Mouse (Mus musculus) kidney, embryonic 14.5 days (tissue): ENCODE results near the gene Rabep1. TPM values are rescaled to one million over a fixed set of nuclear protein-coding genes. Genes with fewer than 3 reads are reported as not detected.

Experiments used
- ATAC-seq: fragments of 200-750 bp; cut with Nextera tagmentation; 2 replicates; pipeline ENCODE4 v1.8.0; 2017; ENCODE audit warnings: moderate number of reproducible peaks, mild to moderate bottlenecking, moderate TSS enrichment, moderate library complexity; ENCODE audit not compliant: low FRiP score, low TSS enrichment
- H3K27ac ChIP-seq: fragments of 300-500 bp; sonication (generic); 2 replicates; pipeline ENCODE4 v1.5.1; 2014; ENCODE audit warnings: low read depth, mild to moderate bottlenecking, low read length, moderate library complexity, mixed read lengths
- H3K27me3 ChIP-seq: fragments of 300-500 bp; sonication (generic); 2 replicates; pipeline ENCODE4 v1.6.1; 2014; ENCODE audit warnings: mild to moderate bottlenecking, low read length; ENCODE audit not compliant: control insufficient read depth, insufficient read depth
- H3K36me3 ChIP-seq: fragments of 300-500 bp; sonication (generic); 2 replicates; pipeline ENCODE4 v1.6.1; 2014; ENCODE audit warnings: low read length, mixed read lengths; ENCODE audit not compliant: control insufficient read depth, insufficient read depth
- H3K4me1 ChIP-seq: fragments of 300-500 bp; sonication (generic); 2 replicates; pipeline ENCODE4 v1.6.1; 2014; ENCODE audit warnings: low read length, mixed read lengths; ENCODE audit not compliant: control insufficient read depth, insufficient read depth
- H3K4me2 ChIP-seq: fragments of 300-500 bp; sonication (generic); replicated peaks from 2 replicates; pipeline ENCODE4 v1.6.1; 2014; ENCODE audit warnings: low read depth, mild to moderate bottlenecking, low read length
- H3K4me3 ChIP-seq: fragments of 300-500 bp; sonication (generic); 2 replicates; pipeline ENCODE4 v1.5.1; 2014; ENCODE audit warnings: mild to moderate bottlenecking, low read length
- H3K9ac ChIP-seq: fragments of 300-500 bp; sonication (generic); 2 replicates; pipeline ENCODE4 v1.6.1; 2014; ENCODE audit warnings: low read depth, mild to moderate bottlenecking, low read length, moderate library complexity
- H3K9me3 ChIP-seq: fragments of 300-500 bp; sonication (generic); 2 replicates; pipeline ENCODE4 v1.6.1; 2016; ENCODE audit warnings: low read length; ENCODE audit not compliant: control insufficient read depth
- WGBS: fragments of 180-500 bp; shearing (Covaris S2); extraction: QIAGEN DNeasy Blood & Tissue Kit; methylation state at CpG from one replicate; pipeline ENCODE4 v1.1.7; 2014; 5-methylcytosine and 5-hydroxymethylcytosine counted together
- polyA plus RNA-seq: library from polyadenylated mRNA; unstranded; fragments of >200 nt; fragmentation: Nextera tagmentation; extraction: Ambion mirVana; gene quantifications from 2 replicates; pipeline ENCODE4 v1.2.1, GENCODE M21; 2014

Rabep1 gene
- polyA plus RNA-seq, 1 experiment from 2014 or later, result 36.9 TPM

DNA sequence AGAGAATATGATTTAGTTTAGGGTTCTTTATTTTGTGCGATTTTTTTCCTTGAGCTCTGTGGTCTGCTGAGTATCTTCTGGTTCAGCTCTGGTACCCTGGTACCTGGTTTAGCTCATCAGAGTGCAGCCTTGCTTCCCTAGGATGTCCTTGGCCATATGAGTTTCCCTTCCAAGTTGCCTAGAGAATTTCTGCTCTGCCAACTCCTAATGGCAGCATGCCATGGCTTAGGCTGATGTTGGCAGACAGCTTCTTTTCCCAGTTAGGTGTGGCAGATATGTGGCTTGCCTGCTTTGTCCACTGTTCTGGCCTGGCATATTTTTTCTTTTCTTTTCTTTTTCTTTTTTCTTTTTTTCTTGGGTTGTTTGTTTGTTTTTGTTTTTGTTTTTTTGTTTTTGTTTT is 25.8 kb downstream of the Rabep1 start:
- no peak overlapping the region for H3K9ac ChIP-seq
- H3K27me3 ChIP-seq, result no peaks in the 10 kb centered on the region
- H3K9me3 ChIP-seq, result no peaks in the 10 kb centered on the region
- no peak overlapping the region for H3K4me2 ChIP-seq
- H3K4me3 ChIP-seq, result no peak overlapping the region
- H3K27ac ChIP-seq, result no peak overlapping the region
- H3K36me3 ChIP-seq, result no peaks in the 10 kb centered on the region
- no peak for ATAC-seq
- WGBS, result 93% methylated on average over 1 of the region's 1 CpGs
- H3K4me1 ChIP-seq, result no peaks in the 10 kb centered on the region

DNA sequence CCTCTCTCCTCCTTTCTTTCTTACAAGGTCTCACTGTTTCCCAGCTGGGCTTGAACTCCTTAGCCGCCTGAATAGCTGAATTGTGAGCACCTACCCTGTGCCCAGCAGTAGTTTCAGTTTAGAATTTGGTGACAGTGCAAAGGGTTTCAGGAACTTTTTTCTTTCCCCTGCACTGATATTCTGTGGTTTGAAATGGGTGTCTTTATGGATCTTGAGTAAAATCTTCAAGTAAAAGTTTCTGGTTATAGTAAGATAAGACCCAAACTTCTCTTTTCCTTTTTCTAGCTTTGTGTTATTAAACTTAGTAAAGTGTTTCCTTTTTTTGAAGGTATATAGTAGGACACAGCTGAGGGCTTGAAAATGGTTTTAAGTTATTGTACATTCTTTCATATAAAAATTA is 26.5 kb downstream of the Rabep1 start:
- H3K27ac ChIP-seq, result no peak overlapping the region
- no peaks in the 10 kb centered on the region for H3K27me3 ChIP-seq
- 86% methylated on average over 1 of the region's 1 CpGs for WGBS
- no peaks in the 10 kb centered on the region for H3K9me3 ChIP-seq
- H3K36me3 ChIP-seq, result no peaks in the 10 kb centered on the region
- H3K9ac ChIP-seq, result no peak overlapping the region
- no peak for ATAC-seq
- H3K4me3 ChIP-seq, result no peak overlapping the region
- H3K4me2 ChIP-seq, result no peak overlapping the region
- no peaks in the 10 kb centered on the region for H3K4me1 ChIP-seq

- Histone ChIP-seq H3K36me3 (no peaks in the 10 kb centered on the region; the same call in 1 of the 2 replicates), H3K9me3 (no peaks in the 10 kb centered on the region), H3K27me3 (no peaks in the 10 kb centered on the region), H3K4me3 (no peak overlapping the region), H3K4me1 (no peaks in the 10 kb centered on the region), H3K9ac (no peak overlapping the region), H3K4me2 (no peak overlapping the region), H3K27ac (no peak overlapping the region; the same call in 1 of the 2 replicates)
- WGBS, result 76% methylated on average over 3 of the region's 3 CpGs
- ATAC-seq, result no peak
Observed at GRCm38 (mm10) chr11:70871766-70872330, 27.3 kb downstream of the Rabep1 start.

DNA sequence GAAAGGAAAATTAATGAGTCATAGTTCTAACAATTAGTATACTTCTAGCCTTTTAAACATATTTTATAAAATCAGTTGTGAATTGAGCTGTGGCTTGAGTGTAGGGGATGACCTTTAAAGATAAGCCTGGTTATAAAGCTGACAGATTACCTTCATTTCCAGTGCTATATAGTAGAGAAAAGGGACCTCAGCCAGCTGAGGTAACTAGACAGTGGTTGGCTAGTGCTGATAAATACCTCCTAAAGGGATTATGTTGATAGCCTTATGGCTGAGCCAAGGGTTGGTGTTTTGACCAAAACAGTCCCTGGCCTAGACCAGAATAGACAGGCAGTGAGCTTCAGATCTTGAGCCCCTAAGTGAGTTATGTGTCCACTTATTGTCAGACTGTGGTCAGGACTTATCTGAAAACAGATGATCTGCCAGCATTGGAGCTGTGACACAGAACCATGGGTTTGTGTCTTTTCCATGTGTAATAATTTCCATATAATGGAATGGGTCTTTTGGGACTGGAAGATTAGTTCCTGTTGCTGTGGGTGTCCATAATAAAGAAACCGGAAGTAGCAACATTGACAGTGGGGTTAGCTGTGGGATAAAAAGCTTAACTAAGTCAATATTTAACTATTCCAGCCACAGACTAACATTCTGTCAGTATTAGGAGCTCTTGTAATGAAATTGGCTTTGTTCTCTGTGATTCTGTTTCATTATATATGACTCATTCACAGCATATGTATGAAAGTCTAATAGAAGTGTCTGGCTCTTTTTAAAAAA is 29.5 kb downstream of the Rabep1 start:
- Histone ChIP-seq H3K36me3 (no peaks in the 10 kb centered on the region; the same call in 1 of the 2 replicates), H3K27ac (no peak overlapping the region), H3K9me3 (no peaks in the 10 kb centered on the region), H3K4me2 (no peak overlapping the region), H3K9ac (no peak overlapping the region), H3K27me3 (no peaks in the 10 kb centered on the region), H3K4me1 (no peaks in the 10 kb centered on the region), H3K4me3 (no peak overlapping the region)
- no peak for ATAC-seq
- 67% methylated on average over 1 of the region's 1 CpGs for WGBS

DNA sequence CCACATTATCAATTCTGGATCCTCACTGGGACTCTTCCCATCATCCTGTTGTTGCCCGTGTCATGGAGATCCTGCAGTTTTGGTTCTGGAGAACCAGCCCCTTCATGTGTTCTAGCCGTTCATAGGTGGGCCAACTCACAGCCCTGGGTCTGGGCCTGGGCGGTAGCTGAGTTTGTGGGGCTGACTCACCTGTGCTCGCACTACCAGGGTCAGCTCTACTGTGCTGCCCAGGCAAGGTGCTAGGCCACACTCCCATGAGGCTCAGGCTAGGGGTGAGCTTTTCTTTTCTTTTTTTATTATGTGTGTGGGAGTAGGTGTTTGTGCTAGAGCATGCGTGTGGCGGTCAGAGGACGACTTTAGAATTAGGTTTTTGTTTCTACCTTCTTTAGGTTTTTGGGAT is 33.1 kb downstream of the Rabep1 start:
- Histone ChIP-seq H3K9ac (no peak overlapping the region), H3K27ac (no peak overlapping the region), H3K9me3 (no peaks in the 10 kb centered on the region), H3K36me3 (no peaks in the 10 kb centered on the region; the same call in 1 of the 2 replicates), H3K4me1 (no peaks in the 10 kb centered on the region), H3K4me2 (no peak overlapping the region), H3K4me3 (no peak overlapping the region), H3K27me3 (no peaks in the 10 kb centered on the region)
- 86% methylated on average over 7 of the region's 7 CpGs for WGBS
- no peak for ATAC-seq

- WGBS, result 90% methylated on average over 3 of the region's 3 CpGs
- H3K4me3 ChIP-seq, result no peak overlapping the region
- H3K4me2 ChIP-seq, result no peak overlapping the region
- no peaks in the 10 kb centered on the region for H3K9me3 ChIP-seq
- no peak overlapping the region for H3K27ac ChIP-seq
- no peak for ATAC-seq
- H3K27me3 ChIP-seq, result no peaks in the 10 kb centered on the region
- no peaks in the 10 kb centered on the region for H3K4me1 ChIP-seq
- H3K9ac ChIP-seq, result no peak overlapping the region
- peaks cover 18% of the 10 kb centered on the region for H3K36me3 ChIP-seq
Observed at GRCm38 (mm10) chr11:70882905-70883430, 38.4 kb downstream of the Rabep1 start.

- no peak overlapping the region for H3K4me3 ChIP-seq
- no peaks in the 10 kb centered on the region for H3K9me3 ChIP-seq
- no peak overlapping the region for H3K9ac ChIP-seq
- H3K27me3 ChIP-seq, result no peaks in the 10 kb centered on the region
- no peak overlapping the region for H3K4me2 ChIP-seq
- WGBS, result 75% methylated on average over 2 of the region's 2 CpGs
- H3K27ac ChIP-seq, result no peak overlapping the region
- no peak for ATAC-seq
- H3K36me3 ChIP-seq, result peaks cover 33% of the 10 kb centered on the region; the same call in 1 of the 2 replicates
- no peaks in the 10 kb centered on the region for H3K4me1 ChIP-seq
Observed at GRCm38 (mm10) chr11:70890643-70891042, 46.1 kb downstream of the Rabep1 start.

- Histone ChIP-seq H3K4me3 (no peak overlapping the region), H3K9ac (no peak overlapping the region), H3K9me3 (no peaks in the 10 kb centered on the region), H3K4me1 (no peaks in the 10 kb centered on the region), H3K27ac (no peak overlapping the region), H3K36me3 (peaks cover 33% of the 10 kb centered on the region; the same call in 1 of the 2 replicates), H3K4me2 (no peak overlapping the region), H3K27me3 (no peaks in the 10 kb centered on the region)
- ATAC-seq, result no peak
Observed at GRCm38 (mm10) chr11:70891616-70892015, 47.0 kb downstream of the Rabep1 start.

DNA sequence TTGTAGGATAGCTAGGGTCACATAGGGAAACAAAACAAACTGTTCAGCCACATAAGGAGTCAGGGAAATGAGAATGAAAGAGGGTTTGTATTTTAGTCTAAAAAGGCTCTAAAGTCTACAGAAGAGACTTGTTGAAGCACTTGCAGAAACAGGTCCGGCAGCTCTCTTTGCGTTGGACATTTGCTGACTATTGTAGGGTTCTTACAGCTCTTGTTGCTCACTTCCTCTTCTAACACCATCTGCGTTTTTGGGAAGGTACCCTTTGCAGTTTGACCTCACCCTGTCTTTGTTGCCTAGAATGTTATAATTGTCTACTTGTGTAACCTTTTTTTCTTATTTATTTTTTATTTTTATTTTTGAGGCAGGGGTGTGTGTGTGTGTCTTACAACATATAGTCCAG is 53.1 kb downstream of the Rabep1 start:
- H3K36me3 ChIP-seq, result peaks cover 26% of the 10 kb centered on the region; the same call in 1 of the 2 replicates
- H3K9me3 ChIP-seq, result no peaks in the 10 kb centered on the region
- no peak overlapping the region for H3K4me2 ChIP-seq
- H3K27ac ChIP-seq, result no peak overlapping the region
- ATAC-seq, result no peak
- H3K4me3 ChIP-seq, result no peak overlapping the region
- no peak overlapping the region for H3K9ac ChIP-seq
- H3K27me3 ChIP-seq, result no peaks in the 10 kb centered on the region
- 95% methylated on average over 3 of the region's 3 CpGs for WGBS
- H3K4me1 ChIP-seq, result no peaks in the 10 kb centered on the region
